Mouse (Mus musculus) cerebellum, postnatal 25 days (tissue): ENCODE measurements at regions not wholly inside any gene's neighbourhood (a gene's known extent, or its start where the extent isn't known, plus 50 kb on each side); places are given as distances from the start of the nearest gene placed in this dataset.

Source experiments
- DNase-seq, 2 experiments: peaks; one replicate each; pipeline ENCODE4 v3.0.0; 2021; ENCODE audit warnings: mixed read lengths in 2 of 2

DNA sequence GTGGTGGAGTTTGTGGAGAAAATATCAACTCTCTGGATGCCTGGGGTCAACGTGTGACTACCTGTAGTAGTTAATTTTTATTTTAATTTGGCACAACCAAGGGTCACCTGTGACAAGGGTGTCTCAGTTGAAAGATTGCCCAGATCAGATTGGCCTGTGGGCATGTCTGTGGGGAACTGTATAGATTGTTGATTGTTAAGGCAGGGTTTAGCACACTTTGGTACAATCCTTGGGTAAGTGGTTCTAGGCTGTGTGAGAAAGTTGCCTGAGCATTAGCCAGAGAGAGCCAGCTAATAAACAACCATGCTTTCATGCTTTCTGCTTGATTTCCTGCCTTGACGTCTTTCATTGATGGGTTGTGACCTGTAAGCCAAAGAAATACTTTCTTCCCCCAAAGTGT is 229.3 kb downstream of the Tex36 start:
- DNase-seq, result no peak

DNA sequence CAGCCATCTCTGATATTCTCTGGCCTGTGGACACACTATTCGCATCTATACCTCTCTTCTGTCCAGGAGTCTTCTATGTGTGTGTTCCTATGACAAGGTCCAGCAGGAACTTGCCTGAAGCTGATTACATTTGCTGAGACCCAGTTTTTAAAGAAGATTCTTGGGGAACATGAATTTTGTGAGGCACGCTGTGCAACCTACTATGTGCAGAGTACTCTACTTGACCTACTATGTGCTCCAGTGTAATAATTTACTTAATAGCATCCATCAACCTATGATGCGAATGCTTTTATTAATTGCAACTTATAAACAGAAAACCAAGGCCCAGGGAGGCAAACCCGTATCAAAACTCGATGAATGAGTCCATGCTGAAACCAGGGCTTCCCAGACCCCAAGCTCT is 231.4 kb downstream of the Tex36 start:
- DNase-seq, result no peak

DNA sequence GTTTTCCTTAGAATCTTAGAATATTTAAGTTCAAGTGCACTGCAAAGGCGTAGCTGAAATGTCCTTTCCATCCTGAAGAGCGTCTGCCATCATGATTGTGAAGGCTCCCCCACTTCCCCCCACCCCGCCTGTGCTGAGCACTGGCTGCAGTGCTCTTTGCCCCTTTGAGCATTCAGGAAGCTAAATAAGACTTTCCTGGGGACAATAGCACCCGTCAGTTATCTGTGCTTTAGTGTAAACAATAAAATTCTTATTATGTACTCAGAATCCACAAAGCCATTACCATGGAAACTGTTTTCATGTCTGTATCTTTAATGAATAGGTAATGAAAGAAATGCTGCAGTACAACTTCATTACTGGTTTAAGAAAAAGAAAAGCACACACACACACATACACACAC is 237.4 kb downstream of the Tex36 start:
- DNase-seq, result no peak

DNA sequence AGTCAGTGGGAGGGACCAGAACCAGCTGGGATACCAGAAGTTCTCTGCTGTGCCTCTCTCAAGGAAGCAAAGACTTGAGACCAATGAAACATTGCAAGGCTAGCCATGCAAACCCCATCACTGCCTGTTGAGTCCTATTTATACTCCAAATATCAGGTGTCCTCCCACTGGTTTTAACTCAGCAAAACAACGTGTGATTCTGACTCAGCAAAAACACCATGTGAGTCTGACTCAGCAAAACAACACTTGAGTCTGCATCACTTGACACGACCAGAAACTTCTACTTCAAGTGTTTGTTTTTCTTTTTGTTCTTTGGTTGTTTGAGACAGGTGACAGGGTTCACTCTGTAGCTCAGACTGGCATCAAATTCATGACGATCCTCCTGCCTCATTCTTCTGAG is 204.6 kb upstream of the Ctbp2 start:
- no peak for DNase-seq

DNA sequence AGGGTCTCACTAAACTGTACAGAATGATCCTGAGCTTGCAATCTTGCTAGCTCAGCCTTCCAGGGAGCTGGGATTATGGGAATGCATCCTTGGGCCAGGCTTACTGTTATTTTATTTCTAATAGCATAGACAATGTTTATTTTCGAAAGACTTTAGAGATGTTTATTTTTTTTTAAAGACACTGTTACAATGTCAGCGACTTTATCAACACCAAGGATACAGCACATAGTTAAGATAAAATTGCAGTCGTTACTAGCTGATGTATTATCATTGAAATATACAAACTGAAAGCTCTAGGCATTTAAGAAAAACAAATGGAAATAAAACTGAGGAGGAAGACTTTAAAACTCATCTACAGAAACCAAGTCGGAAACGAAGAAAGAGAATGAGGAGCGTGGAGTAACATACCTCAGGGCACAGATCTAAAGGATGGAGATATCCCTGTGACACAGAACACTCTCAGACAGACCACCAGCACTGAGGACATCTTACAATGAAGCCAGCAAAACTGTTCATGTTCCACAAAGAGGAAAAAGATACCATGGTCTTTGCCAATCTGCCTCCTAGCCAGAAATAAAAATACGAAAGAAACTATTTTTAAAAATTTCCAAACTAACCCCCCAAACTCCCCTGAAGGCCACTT is 201.5 kb upstream of the Ctbp2 start:
- DNase-seq, result no peak

DNA sequence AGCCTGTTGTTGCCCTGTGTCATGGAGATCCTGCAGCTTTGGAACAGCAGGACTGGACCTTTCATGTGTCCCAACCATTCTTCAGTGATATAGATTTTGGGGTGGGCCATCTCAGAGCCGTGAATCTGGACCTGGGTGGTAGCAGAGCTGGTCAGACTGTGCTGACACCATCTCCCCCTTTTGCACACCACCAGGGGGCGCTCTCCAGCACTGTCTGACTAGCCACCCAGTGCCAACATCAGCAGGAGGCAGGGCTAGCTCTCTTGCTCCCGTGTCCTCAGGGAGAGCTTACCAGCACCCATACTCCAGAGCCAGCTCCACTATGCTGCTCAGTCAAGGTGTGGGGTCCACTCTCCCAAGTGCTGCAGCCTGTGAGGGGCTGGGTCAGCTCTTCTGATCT is 199.8 kb upstream of the Ctbp2 start:
- DNase-seq, result no peak

DNA sequence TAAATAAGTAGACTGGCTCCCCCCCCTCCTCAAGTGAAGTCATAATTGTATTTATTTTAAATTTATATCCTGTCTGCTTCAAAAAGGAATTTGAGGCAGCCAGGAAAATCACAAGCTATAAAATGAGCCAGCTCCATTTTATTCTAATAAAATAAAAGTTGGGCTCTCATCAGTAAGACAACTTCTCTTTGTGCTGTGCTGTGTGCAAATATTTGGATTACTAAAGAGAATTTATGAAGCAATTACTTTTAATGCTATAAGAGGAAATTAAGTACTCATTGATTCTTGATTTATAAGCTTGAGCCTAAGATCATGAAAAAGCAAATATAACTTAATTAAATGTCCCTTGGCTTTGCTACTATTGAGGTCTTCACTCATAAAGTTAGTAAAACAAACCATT is 193.4 kb upstream of the Ctbp2 start:
- DNase-seq, result no peak

DNA sequence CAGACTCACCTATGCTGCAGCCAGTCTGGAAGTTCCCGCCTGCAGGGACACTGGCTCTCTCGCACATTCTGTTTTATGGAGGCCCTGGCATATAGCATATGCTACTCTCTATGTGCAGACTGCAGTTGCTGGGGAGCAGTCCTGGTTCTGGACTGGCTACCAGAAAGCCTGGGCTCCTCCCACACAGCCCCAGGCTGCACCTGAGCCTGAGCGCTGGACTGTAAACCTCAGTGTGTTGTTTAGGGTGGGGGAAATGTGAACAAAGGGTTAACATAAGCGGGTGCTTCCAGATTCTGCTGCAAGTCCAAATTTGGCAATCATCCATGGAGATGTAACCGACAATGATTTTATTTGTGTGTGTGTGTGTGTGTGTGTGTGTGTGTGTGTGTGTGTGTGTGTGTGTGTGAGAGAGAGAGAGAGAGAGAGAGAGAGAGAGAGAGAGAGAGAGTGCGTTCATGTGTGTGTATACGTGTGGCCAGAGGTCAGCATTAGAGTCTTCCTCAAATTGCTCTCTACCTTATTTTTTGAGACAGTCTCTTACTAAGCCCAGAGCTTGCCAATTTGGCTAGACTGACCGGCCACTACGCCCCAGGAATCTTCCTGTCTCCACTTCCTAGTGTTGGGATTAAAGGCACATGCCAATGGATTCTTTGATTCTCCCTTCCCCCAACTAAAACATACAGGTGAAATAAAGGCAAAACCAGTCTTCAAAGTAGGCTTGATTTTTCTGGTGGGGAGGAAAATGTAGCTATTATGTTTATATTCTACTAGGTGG is 192.7 kb upstream of the Ctbp2 start:
- DNase-seq, result peak; percentile 80 to 84

DNA sequence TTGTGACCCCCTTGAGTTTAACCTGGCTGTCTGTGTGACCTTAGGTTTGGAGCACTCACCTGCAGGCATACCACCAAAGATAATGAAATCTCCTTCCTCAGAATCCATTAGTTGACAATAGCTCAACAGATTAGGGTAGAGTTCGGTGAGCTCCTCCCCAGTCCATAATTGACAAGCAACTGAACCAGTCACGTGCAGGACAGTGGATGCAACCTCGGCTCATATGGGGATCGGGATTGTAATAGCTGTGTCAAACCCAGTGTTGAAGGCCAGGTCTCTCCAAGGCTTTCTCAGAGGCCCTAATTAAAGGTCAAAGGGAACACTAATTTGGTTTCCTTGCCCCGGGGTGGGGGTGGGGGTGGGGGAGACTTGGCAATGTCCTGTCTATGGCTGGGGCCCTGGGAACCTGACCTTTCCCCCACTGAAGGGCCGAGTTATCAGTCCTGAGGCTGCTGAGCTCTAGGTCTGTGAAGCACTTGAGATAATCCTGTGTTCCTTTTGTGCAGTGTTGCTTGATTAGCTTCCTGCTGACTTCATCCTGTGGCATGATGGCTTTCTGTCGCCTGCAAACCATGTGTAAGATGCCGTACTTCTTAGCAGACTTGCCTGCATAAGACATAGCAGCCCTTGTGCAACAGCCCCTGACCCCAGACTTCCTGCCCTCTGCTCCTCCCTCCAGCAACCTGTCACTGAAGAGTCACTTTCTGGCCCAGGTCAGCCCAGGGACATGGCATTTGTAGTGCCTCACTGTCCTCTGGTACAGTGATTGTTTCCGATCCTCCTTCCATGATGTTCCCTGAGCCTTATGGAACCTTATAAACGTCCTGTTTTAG is 191.3 kb upstream of the Ctbp2 start:
- DNase-seq, result peak in 1 of 2 experiments; percentile 28

DNA sequence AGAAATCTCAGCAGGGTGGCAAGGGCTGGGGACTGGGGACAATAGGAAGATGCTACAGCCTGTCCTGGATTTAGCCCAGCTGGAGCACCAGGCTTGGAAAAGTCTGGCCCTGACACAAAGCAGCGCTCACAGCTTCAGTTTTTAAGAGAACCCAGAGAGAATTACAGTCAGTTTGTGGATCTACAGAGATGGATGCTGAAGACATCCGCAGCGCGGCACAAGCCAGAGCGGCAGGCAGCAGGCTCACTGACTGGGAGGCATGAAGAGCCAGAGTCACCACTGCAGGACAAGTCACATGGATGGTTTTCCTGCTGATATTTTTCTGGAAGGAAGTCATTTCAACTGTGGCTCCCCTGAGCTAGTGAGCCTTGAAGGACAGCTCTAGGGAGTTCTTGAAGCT is 189.0 kb upstream of the Ctbp2 start:
- DNase-seq, result peak; percentile 54 to 55

DNA sequence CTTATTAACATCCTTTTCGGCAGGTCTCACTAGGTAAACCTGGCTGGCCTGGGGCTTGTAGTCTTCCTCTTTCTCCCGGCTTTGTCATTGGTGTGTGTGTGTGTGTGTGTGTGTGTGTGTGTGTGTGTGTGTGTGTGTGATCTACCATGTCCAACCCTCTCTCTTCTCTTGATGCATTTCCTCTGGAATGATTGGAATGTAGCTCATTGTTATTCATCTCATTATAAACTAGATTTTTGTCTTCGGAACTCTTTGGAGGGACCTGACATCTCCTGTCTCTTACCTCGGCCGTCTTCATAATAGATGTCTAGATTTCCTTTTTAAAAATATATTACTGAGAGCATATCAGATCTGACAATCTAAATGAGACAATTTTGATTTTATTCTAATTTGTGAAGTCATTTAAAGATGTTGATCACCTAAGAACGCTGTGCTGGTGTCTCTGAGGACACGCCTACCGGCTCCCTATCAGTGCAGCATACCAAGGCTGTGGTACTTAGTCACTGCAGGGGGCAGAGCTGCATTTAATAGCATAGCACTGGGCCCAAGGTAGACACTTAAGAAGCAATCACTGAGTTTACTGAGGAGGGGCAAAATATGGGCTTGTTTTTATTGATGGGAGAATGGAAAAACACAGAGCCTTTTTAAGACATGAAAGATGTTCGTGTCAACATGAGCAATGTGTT is 187.1 kb upstream of the Ctbp2 start:
- DNase-seq, result no peak

DNA sequence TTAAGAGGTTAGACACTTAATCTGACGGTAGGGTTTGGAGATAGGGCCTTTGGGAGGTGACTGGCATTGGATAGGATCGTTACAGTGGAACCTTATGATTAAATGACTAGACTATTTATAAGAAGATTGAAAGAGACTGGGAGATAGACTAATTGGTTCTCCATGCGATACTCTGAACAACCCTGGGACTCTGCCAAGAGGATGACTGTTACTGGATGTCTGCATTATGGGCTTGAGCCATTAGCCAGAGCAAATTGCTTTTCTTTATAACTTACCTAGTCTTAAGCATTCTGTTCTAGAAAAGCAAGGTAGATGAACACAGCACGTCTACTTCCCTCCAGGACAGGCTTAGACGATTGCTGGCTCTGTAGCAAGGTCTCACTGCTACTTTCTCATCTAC is 180.3 kb upstream of the Ctbp2 start:
- no peak for DNase-seq

DNA sequence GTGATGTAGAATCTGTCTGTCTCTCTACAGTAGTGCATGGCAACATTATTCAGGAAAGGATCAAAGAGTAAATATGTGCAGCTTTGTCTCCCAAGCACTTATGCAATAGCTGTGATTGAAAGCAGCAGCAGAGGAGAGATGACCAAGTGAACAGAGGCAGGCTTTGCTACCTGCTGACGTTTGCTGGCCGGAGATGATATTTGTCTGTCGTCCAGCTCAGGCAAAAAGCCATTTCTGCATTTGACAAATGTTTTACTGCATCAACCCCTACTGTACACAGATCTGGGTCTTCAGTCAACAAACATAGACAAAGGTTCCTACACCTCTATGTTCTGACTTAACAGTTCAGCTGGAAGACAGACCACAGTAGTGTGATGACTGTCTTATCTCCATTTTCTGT is 166.3 kb upstream of the Ctbp2 start:
- peak; percentile 37 to 52 for DNase-seq

DNA sequence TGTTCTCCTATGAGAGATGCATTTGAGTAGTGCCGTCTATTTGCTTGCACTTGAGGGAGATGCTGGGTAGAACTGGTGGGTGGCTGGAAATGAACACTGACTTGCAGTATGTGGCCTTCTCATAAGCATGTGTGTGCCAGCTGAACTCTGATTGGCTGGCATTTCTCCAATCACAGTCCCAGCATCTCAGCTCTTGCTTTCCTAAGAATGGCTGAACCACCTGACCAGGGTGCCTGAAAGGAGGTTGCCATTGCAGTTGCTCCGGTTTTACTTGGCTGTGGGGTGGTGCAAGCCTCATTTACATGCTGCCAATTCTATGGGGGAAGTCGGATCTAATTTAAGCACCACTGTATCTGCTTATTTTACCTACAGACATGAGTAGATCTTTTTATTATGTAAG is 164.1 kb upstream of the Ctbp2 start:
- peak; percentile 59 to 69 for DNase-seq

DNA sequence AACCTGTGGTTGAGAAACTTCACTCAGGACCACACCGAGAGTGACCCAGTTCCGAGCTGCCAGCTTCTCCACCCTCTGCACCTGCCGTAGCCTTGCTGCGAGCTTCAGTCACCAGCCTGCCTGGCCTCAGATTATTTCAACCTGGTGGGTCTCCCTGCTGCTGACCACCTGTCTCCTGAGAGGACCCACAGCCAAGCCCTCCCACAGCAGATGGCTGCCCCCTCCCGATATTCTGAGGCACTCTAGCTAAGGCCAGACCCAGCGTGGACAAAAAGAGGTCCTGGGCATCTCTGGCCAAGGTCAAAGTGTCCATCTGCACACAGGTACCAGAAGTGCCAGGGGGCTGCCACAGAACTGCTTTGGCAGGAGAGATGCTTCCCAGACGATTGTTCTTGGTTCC is 162.7 kb upstream of the Ctbp2 start:
- DNase-seq, result peak; percentile 96 to 97

DNA sequence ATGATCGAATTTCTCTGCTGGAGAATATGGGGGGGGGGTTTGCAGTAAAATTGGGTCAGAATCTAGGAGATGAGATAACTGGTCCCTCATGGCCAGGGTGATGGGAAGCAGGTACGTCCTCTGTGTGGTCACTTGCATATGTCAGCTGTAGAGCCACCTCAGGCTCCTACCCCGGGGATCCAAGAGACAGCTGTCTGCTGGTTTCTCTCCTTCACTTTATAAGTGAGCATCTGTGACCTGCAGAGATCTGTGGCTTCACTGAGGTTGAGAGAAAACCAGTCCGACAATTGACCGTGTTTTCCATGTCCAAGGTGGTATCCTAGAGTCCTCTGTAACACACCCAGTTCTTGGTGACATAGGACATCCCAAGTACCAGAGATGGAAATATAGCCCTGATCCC is 162.1 kb upstream of the Ctbp2 start:
- peak; percentile 45 to 54 for DNase-seq

DNA sequence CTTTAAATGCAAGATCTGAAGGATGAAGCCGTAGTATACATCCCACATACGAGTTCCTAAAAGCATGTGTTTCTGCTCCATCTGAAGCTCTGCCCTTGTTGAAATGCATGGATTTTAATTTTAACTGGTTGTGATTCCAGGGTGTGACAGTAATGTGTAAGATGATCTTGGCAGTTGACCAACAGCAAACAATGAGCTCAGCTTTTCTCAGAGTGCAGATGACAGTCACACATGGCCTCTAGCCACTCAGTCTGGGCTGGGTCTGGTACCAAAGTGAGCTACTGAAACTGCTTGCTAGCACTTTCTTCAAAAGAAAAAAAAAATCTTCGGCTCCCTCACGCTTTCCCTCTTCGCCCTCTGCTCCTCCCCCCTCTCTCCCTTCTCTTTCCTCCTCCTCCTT is 138.0 kb upstream of the Ctbp2 start:
- peak; percentile 32 to 54 for DNase-seq

DNA sequence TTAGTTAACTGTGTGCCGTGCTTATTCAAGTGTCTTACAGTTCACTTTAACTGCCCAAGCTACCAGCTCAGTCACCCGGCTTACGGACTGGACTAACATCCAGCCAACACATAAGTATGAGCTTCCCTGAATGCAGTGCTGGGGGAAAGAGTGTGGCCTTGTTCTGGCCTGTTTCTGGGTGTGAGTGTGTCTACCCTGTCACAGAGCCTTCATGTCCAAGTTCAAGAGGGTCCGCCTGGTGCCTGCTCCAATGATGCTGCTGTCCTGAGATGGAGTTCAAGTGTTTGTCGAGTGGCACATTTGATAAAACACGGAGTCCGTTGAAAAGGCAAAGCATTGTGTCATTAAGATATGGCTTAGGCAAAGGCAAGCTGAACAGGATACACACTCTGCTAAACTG is 135.0 kb upstream of the Ctbp2 start:
- no peak for DNase-seq

DNA sequence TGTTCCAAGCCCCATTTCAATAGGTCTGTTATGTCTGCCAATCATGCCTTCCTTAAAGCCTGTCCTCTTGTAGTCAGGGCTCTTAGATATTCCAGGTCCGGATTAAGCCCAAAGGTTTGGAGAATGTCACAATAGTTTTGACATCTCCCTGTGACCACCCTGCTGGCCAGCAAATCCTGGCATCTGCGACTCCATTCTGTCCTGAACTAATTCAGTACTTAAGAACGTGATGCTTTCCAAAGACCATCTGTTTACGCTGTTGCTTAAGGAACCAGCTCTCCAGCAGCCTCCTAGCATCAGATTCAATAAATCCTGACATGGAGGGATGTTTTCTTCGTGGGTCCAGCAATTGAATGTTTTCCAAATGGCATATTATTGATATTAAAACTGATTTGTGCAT is 132.7 kb upstream of the Ctbp2 start:
- DNase-seq, result peak; percentile 29 to 41

DNA sequence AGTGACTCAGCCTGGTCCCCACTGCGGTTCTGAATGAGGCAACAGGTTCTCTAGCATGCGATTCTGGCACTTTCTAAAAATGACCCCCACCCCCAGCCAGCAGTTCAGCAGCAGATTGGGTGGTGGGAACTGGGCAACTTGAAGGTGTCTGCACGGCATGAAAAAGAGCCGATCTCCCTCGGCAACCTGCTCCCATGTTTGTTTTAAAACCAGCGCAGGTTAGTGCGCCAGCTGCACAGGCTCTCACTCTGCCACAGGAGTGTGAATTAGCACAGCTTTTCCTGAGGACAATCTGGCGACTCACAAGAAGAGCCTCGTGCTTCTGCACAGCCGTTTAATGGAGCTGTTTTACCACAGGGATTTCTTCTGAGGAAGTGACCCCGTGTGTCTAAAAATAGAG is 120.4 kb upstream of the Ctbp2 start:
- peak in 1 of 2 experiments; percentile 10 for DNase-seq

DNA sequence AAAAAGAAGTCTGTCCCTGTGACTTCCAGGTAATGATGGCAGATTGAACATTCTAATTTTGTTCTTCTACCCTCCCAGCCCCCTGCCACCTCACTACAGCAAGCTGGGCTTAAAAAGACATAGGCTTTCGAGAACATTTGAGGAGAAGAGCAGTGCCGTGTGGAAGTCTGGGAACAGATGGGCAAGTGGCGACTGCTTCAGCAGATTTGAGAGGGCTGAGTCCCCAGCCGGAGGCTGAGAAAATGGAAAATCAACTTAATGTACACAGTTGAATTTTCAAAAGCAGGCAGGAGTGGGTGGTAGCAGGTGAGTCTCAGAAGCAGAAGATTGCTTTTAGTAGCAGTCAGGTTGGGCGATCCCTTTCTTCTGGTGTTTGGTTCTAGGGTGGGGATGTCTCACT is 110.2 kb upstream of the Ctbp2 start:
- DNase-seq, result no peak

DNA sequence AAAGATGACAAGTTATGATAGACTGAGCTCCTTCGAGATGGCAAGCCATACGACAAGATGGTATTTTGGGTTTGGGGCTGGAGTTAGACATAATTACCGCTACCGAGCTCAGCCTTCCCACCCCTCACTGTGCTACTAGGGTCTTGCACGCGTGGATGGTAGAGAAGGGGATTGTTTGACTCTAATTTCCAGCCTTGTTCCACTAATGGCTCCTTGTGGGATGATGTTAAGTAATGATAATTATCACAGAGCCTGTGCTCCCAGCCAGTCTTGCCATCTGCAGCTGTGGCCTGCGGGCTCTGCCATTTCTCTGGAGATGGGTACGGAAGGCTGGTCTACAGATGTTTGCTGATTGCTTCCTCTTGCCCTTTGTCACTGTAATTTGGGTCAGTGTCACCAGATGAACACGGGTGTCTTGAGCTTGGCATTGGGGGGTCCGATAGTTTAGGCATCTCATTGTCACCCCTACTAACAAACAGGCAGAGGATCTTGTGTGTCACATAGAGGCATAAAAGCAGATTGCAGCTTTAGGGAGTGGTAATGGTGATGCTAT is 108.8 kb upstream of the Ctbp2 start:
- no peak for DNase-seq

DNA sequence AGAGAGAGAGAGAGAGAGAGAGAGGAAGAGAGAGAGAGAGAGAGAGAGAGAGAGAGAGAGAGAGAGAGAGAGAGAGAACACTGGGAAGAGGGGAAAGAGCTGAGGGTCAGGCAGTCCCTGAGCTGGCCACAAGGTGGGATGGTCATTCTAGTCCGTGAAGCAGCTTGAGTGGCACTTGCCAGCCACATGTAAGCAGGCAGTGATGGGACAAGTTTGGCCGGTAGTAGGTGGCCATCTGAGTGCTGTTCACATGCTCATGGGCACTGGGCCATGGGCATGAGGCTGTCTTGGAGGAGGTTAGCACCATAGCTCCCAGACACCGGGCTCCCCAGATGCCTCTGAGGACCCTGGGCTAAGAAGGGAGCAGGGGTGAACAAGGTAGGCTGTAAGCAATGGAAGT is 106.7 kb upstream of the Ctbp2 start:
- peak; percentile 28 to 53 for DNase-seq
